Mouse (Mus musculus) MEL (cell line): ENCODE results near the gene Tmem235.

Source experiments
- CHD1 ChIP-seq: IDR thresholded peaks from 2 replicates; pipeline ENCODE4 v1.6.1; 2012; ENCODE audit warnings: low read depth, mild to moderate bottlenecking, inconsistent platforms, low read length, improper control_type of control experiment
- CHD2 ChIP-seq: IDR thresholded peaks from 2 replicates; pipeline ENCODE4 v1.6.1; 2011; ENCODE audit warnings: low read length, improper control_type of control experiment
- CTCF ChIP-seq, 3 experiments: IDR thresholded peaks in 2 of 3; conservative IDR thresholded peaks in 1 of 3; 2 replicates each; pipeline ENCODE4 v1.5.1; 2011 to 2012; ENCODE audit warnings: low read length in 3 of 3, low read depth in 2 of 3, mild to moderate bottlenecking in 2 of 3, improper control_type of control experiment in 1 of 3, inconsistent platforms in 1 of 3, mixed read lengths in 1 of 3, moderate library complexity in 1 of 3; ENCODE audit not compliant: control insufficient read depth in 1 of 3, insufficient read depth in 1 of 3, poor library complexity in 1 of 3, severe bottlenecking in 1 of 3
- E2F4 ChIP-seq: IDR thresholded peaks from 2 replicates; pipeline ENCODE4 v1.6.1; 2011; ENCODE audit warnings: low read depth, low read length, improper control_type of control experiment, borderline replicate concordance
- EP300 ChIP-seq, 2 experiments: IDR thresholded peaks; 2 replicates each; pipeline ENCODE4 v1.6.1; 2011; ENCODE audit warnings: improper control_type of control experiment in 2 of 2, low read length in 2 of 2, low read depth in 1 of 2, mild to moderate bottlenecking in 1 of 2
- MEF2A ChIP-seq: IDR thresholded peaks from 2 replicates; pipeline ENCODE4 v1.6.1; 2014; ENCODE audit warnings: low read depth, mild to moderate bottlenecking, inconsistent platforms, low read length, improper control_type of control experiment; ENCODE audit not compliant: poor library complexity, insufficient replicate concordance, severe bottlenecking; ENCODE audit errors: extremely low read depth
- POLR2A ChIP-seq, 2 experiments: IDR thresholded peaks; 2 replicates each; pipeline ENCODE4 v1.6.1; 2011 to 2012; ENCODE audit warnings: low read length in 2 of 2, mild to moderate bottlenecking in 2 of 2, control low read depth in 1 of 2, improper control_type of control experiment in 1 of 2, low read depth in 1 of 2, moderate library complexity in 1 of 2; ENCODE audit not compliant: control insufficient read depth in 1 of 2, insufficient read depth in 1 of 2, poor library complexity in 1 of 2
- POLR2AphosphoS5 ChIP-seq: IDR thresholded peaks from 2 replicates; pipeline ENCODE4 v1.6.1; 2012; ENCODE audit warnings: low read depth, borderline replicate concordance, mild to moderate bottlenecking, inconsistent platforms, low read length, moderate library complexity, mixed read lengths
- TCF12 ChIP-seq: IDR thresholded peaks from 2 replicates; pipeline ENCODE4 v1.6.1; 2014; ENCODE audit warnings: low read depth, mild to moderate bottlenecking, inconsistent platforms, low read length, improper control_type of control experiment, moderate library complexity

DNA sequence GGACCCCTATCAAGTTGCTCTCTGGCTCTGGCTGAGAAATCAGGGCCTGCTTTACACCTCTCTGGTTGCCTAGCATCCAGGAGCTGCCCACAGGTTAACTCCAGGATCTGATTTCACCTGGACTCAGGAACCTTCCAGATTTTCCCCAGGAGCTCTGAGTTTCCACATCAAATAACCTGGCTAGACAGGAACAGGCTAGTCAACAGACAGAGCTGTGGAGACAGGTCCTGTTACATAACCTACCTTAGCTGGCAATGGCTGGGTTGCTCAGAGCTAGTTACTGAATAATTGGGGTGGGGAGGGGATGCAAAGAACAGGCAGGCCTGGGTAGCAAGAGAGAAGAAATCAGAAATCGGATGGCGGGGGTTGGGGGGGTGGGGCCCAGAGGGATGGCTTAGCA lies 15.6 kb upstream of the Tmem235 start:
- TF ChIP-seq EP300 (IDR thresholded peaks at IDR 0.05; ENCODE audit: low read depth in 1 of 2, low read length in 2 of 2) (no peak), E2F4 (no peak), POLR2AphosphoS5 (no peak), POLR2A (IDR thresholded peaks at IDR 0.05; ENCODE audit: control insufficient read depth in 1 of 2, insufficient read depth in 1 of 2, low read depth in 1 of 2, low read length in 2 of 2, poor library complexity in 1 of 2) (no peak), CTCF (IDR thresholded peaks at IDR 0.05 in 2 of 3, conservative IDR thresholded peaks at IDR 0.05 in 1 of 3; ENCODE audit: control insufficient read depth in 1 of 3, insufficient read depth in 1 of 3, low read depth in 2 of 3, low read length in 3 of 3, poor library complexity in 1 of 3, severe bottlenecking in 1 of 3) (no peak), TCF12 (no peak), MEF2A (no peak), CHD2 (no peak), CHD1 (no peak)
